Mouse (Mus musculus) urinary bladder, postnatal 4 days (tissue): ENCODE measurements around the gene Zfp575.

ENCODE experiments used
- DNase-seq, 2 experiments: peaks; one replicate each; pipeline ENCODE4 v3.0.0; 2021 to 2022; ENCODE audit warnings: low spot score in 2 of 2

The Zfp575 gene

GRCm38 (mm10) chr7:24600941-24601597 lies 13.6 kb upstream of the Zfp575 start:
- DNase-seq: peak; percentile 90 to 98

GRCm38 (mm10) chr7:24599211-24600067 lies 12.0 kb upstream of the Zfp575 start:
- DNase-seq: no peak

GRCm38 (mm10) chr7:24598121-24598520 lies 10.7 kb upstream of the Zfp575 start:
- DNase-seq: no peak

GRCm38 (mm10) chr7:24595464-24595863 lies 8.0 kb upstream of the Zfp575 start:
- no peak for DNase-seq

GRCm38 (mm10) chr7:24594309-24594803 lies 6.9 kb upstream of the Zfp575 start:
- no peak for DNase-seq

- DNase-seq: peak in 1 of 2 experiments; percentile 66
These were observed 6.3 kb upstream of the Zfp575 start for GRCm38 (mm10) chr7:24593621-24594308.

GRCm38 (mm10) chr7:24592781-24593180 lies 5.3 kb upstream of the Zfp575 start:
- DNase-seq: no peak

- DNase-seq: no peak
These were observed 4.7 kb upstream of the Zfp575 start for GRCm38 (mm10) chr7:24592163-24592562.

GRCm38 (mm10) chr7:24591735-24592134 lies 4.3 kb upstream of the Zfp575 start:
- DNase-seq: no peak

GRCm38 (mm10) chr7:24588336-24588735 lies 895 bp upstream of the Zfp575 start:
- peak in 1 of 2 experiments; percentile 58 for DNase-seq

GRCm38 (mm10) chr7:24586828-24587227 lies 613 bp downstream of the Zfp575 start:
- peak in 1 of 2 experiments; percentile 64 for DNase-seq

- no peak for DNase-seq
These were observed 1.4 kb downstream of the Zfp575 start for GRCm38 (mm10) chr7:24585995-24586394.

- DNase-seq: no peak
These were observed 2.6 kb downstream of the Zfp575 start for GRCm38 (mm10) chr7:24584876-24585275.

- no peak for DNase-seq
These were observed 9.6 kb downstream of the Zfp575 start for GRCm38 (mm10) chr7:24577811-24578210.

GRCm38 (mm10) chr7:24574224-24574796 lies 13.1 kb downstream of the Zfp575 start:
- no peak for DNase-seq

GRCm38 (mm10) chr7:24572455-24572854 lies 15.0 kb downstream of the Zfp575 start:
- no peak for DNase-seq

GRCm38 (mm10) chr7:24571071-24571470 lies 16.4 kb downstream of the Zfp575 start:
- DNase-seq: no peak

GRCm38 (mm10) chr7:24568512-24568911 lies 18.9 kb downstream of the Zfp575 start:
- DNase-seq: no peak

GRCm38 (mm10) chr7:24566206-24566605 lies 21.2 kb downstream of the Zfp575 start:
- DNase-seq: peak in 1 of 2 experiments; percentile 57

GRCm38 (mm10) chr7:24565627-24566026 lies 21.8 kb downstream of the Zfp575 start:
- DNase-seq: peak in 1 of 2 experiments; percentile 55

GRCm38 (mm10) chr7:24564607-24565265 lies 22.7 kb downstream of the Zfp575 start:
- peak in 1 of 2 experiments; percentile 77 for DNase-seq
